Mouse (Mus musculus): ENCODE data around the gene Cntd1. TPM values are rescaled to one million over a fixed set of nuclear protein-coding genes. Genes with fewer than 3 reads are reported as not detected.

Gene Cntd1
- total RNA-seq, 2 experiments from 2014 or later = 0.21 to 0.28 TPM

- DNase-seq = peak; percentile 78
These were observed 25.0 kb upstream of the Cntd1 start, which contains the start of gene Vps25 for GRCm38 (mm10) chr11:101253613-101254389. TSS of gene Vps25 (plus strand) at chr11:101253707.

DNA sequence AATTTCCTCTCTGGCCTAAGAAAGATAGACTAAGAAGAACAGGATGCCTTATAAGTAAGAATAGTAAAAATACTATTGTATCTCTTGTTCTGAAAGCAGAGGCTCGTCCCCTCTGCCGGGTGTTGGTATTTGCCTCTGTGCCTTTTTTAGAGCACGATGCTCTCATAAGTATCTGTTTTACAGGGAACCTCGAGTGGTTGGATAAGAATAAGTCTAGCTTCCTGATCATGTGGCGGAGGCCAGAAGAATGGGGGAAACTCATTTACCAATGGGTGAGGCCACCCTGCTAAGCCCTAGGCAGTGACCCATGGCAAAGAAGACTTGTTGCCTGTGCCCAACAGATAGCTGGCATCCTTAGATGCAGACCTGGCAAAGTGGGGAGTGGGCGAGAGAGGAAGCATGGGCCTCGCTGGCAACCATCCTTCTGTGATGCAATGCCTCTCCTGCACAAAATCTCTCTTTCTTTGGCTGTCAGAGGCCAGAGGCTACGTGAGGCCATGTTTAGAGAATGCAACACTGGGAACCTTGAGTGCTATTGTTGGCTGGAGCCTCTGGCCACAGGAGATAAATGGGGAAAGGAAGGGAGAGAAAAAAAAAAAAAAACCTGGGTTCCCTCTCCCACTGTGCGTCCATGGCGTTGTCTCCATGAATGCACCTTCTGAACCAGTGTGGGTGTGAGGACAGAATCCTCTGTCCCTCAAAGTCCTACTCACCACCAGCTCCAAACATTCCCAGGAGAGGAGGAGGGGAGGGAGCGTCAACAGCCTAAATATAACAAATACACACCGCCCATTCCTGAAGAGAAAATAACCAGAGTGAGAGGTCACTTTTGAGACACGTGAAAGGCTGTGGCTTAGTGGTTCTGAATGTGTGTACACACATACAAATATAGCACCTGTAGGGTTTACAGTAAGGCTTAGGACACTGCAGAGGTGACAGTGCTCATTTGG, 22.7 kb upstream of the Cntd1 start:
- DNase-seq = no peak

- no peak for DNase-seq
These were observed 19.5 kb upstream of the Cntd1 start for GRCm38 (mm10) chr11:101259261-101259712.

DNA sequence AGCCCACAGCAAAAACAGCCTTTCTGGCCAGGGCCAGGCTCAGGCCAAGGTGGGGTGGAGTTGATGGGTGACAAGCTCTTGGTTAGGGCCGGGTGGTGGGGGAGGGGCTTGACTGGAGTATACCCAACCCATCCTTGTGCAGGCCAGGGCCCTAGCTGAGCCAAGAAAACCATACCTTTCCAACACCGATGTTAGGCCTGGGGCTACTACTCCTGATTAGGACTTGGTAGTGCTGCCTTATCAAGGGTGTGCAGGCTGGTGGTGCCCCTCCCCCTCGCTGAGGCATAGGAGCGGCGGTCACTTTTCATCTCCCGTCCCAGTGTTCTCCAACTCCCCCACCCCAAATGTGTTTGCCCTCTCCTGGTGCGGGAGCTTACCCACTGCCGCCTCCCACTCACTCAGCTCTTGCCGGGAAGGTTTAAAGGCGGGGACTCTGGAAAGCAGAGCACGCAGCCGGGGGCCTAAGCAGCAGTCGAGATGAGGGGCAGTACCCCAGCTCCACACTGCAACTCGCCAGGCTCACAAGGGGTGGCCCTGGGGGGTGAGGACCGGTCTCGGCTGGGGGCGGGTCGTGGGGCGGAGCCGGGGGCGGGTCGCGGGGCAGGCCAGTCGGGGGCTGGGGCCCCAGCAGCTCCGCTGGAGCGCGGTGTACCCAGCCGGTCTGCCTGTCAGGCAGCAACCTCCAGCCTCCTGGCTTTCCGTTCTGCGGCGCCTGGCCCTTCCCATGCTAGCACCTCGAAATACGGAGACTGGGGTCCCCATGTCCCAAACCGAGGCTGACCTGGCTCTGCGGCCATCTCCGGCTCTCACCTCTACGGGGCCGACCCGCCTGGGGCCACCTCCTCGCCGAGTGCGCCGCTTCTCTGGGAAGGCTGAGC, 18.6 kb upstream of the Cntd1 start, which contains the start of gene Wnk4:
Wnk4 (plus strand) TSS at position 620 of the 878 bp plus-strand sequence.
- DNase-seq = peak; percentile 58

GRCm38 (mm10) chr11:101260826-101261380, 17.9 kb upstream of the Cntd1 start:
- DNase-seq = no peak

DNA sequence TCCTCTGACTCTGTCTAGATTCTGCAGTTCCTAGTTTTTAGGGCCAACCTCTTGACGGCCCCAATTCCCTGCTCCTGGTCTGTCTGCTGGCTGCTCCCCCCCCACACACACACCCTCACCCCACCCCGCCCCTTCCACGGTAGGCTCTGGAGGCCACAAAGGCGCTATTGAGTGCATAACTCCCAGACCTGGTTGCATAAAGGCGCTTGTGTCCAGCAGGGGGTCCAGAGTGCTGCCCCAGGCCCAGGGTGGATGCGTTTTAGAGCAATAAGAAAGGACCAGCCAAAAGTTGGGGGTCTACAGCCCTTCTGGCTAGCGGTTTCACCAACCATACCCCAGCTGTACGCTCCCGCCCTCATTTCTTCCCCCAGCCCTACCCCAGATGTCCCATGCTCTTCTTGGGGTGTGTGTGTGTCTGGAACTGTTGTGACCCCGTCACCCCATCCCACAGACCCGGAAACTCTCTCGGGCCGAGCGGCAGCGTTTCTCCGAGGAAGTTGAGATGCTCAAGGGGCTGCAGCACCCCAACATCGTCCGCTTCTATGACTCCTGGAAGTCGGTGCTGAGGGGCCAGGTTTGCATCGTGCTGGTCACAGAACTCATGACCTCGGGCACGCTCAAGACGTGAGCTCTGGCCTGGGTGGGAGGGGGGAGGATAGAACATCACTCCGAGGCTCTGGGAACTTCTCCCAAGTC, 16.4 kb upstream of the Cntd1 start:
- DNase-seq = no peak

DNA sequence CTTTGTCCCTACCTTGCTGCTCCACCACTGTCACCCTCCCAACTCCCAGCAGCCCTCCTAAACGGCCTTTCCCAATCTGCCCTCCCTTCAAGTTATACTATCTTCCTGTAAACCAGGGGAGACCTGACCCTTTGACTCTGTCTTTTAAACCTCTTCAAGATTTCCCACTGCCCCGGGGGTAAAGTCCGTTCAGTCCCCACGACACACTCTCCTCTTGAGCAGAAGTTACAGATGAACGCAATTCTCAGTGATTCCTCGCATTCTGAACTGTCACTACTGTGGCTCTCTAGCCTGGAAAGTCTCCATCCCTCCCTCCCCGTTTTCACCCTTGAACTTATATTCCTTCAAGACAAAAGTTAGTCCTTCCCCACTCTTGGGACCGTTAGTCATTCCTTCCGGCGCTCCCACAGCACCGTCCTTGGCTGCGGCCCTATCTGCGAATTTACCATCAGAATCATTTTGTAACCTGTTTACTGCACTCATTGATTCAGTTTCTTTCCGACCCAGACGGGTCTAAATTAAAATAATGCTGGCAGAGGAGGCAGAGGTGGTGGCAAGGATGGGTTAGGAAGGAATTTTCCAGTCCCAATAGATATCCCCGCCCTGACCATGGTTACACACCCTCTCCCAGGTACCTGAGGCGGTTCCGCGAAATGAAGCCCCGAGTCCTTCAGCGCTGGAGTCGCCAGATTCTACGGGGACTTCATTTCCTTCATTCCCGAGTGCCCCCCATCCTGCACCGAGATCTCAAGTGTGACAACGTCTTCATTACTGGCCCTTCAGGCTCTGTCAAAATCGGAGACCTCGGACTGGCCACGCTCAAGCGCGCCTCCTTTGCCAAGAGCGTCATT, 15.4 kb upstream of the Cntd1 start:
- no peak for DNase-seq

- DNase-seq = no peak
These were observed 14.9 kb upstream of the Cntd1 start for GRCm38 (mm10) chr11:101263989-101264280.

- no peak for DNase-seq
These were observed 13.8 kb upstream of the Cntd1 start for GRCm38 (mm10) chr11:101264954-101265471.

GRCm38 (mm10) chr11:101265906-101266305, 12.9 kb upstream of the Cntd1 start:
- DNase-seq = no peak

DNA sequence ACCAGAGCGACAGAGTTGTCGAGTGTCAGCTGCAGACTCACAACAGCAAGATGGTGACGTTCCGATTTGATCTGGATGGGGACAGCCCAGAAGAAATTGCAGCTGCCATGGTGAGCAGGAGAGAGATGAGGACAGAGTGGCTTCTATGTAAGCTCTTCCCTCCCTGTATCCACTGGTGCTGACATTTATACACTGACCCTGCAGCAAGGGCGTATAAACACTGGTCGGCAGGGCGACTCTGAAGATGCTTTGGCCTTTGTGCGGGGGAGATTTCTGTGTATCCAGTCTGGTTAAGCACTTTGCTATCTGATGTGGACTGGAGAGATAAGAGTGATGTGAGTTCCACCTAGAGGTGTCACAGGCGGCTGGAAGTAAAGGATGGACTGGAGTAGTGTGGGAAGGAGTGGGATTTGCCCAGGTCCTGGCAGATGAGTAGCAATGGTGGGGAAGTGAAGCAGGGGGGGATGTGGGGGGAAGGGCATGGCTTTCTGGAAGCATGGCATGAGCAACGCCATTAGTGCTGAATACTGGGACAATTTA, 9.2 kb upstream of the Cntd1 start:
- DNase-seq = no peak

DNA sequence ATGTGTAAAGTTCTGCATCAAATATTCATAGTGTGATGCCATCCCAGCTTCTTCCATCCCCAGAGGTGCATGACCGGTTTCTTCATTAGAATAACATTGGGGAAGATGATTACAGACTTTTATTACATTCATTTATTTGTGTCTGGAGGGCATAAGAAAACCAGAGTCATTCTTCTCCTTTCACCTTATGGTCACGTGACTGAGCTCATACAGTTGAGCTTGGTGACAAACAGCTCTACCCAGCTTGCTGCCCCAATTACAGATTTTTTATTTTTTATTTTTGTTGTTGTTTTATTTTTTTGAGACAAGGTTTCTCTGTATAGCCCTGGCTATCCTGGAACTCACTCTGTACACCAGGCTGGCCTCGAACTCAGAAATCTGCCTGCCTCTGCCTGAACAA, 6.4 kb upstream of the Cntd1 start:
- DNase-seq = no peak

DNA sequence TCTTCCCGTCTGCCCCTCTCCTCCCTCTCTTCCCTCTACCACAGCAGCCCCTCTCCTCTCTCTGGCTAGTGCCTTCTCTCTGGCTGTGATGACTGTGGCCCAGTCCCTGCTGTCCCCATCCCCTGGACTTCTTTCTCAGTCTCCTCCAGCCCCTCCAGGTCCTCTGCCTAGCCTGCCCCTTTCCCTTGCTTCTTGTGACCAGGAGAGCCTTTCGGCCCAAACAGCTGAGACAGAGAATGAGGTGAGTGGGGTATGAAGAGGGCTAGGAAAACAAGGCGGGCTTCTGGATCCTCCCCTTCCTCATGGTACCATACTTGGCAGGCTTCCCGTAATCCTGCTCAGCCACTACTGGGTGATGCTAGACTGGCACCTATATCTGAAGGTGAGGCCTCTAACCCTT, 3.5 kb upstream of the Cntd1 start:
- DNase-seq = no peak

GRCm38 (mm10) chr11:101276319-101277070, 2.3 kb upstream of the Cntd1 start:
- DNase-seq = no peak

DNA sequence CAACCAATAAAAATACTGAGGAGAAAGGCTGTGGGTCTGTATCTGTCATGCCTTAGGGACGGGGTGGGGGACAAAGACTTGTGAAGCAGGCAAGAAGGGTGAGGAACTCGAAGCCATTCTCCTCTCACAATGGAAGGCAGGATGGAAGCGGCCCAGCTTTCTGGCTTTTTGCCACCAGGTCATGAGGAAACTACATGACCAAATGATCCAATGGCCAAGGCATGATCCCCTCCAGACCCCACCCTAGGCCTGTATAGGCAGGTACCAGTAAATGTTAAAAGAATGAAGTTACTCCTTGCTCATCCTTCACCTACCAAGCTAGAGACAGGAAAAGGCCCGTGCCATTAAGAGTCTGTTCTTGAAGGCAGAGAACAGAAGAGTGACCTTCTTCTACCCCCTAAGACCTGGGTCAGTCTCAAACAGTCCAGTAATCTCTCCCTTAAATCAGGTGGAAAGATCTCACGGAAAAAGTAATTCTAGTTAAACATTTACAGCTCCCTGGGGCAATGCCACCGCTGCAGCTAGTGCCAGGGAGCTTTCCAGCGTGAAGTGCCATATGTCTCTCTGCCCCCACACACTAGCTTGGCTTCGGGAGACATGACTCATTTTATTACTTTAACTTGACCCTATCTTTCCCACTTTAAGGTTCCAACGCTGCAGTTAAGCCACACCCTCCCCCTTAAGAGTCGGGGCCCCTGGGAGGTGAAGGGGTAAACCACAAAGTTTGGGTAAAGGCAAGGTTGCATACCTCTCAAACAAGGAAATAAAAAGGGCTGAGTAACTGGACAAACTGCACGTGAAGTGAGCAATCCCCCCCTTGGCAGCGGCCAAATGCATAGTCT, 1.2 kb upstream of the Cntd1 start:
- no peak for DNase-seq

DNA sequence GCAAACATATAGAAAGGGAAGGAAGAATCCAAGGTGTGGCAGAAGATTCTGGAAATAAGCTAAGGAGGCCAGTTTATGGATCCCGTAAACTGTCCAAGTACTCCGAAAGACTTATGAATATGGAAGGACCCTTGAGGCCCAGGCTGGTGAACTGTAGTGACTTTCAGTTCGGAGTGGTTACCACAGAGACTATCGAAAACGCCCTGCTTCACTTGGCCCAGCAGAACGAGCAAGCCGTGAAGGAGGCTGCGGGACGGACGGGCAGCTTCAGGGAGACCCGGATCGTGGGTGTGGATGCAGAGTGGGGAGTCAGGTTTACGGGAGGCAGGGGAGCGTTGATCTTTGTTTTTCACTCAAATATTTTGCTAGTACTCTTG, 369 bp downstream of the Cntd1 start:
- DNase-seq = no peak

DNA sequence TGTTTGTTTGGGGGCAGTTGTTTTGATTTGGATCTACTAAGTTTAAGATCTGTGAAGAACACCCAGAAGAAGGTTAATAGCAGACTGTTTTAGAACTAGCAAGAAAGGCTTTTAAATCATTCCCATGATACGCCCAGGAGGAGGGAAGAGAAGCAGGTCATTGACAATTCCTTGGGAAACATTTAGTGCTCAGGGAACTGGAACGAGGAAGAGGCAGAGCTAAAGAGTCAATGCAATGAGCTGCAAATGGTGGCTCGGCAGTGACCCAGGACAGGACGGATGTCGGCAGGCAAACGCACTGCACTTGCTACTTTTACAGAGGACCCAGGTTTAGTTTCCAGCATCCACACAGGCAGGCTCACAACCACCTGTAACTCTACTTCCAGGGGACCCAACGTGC, 2.0 kb downstream of the Cntd1 start:
- DNase-seq = no peak

GRCm38 (mm10) chr11:101282896-101283295, 4.1 kb downstream of the Cntd1 start:
- no peak for DNase-seq

Data from gastrocnemius, postnatal 25 days (tissue).